Mouse (Mus musculus): ENCODE data around the gene Gba2.
"Not testable (repeated sequence)": the region's sequence is repeated elsewhere in the genome, so short reads cannot be mapped to it uniquely, and the experiment has no call there.

Gba2 gene

DNA sequence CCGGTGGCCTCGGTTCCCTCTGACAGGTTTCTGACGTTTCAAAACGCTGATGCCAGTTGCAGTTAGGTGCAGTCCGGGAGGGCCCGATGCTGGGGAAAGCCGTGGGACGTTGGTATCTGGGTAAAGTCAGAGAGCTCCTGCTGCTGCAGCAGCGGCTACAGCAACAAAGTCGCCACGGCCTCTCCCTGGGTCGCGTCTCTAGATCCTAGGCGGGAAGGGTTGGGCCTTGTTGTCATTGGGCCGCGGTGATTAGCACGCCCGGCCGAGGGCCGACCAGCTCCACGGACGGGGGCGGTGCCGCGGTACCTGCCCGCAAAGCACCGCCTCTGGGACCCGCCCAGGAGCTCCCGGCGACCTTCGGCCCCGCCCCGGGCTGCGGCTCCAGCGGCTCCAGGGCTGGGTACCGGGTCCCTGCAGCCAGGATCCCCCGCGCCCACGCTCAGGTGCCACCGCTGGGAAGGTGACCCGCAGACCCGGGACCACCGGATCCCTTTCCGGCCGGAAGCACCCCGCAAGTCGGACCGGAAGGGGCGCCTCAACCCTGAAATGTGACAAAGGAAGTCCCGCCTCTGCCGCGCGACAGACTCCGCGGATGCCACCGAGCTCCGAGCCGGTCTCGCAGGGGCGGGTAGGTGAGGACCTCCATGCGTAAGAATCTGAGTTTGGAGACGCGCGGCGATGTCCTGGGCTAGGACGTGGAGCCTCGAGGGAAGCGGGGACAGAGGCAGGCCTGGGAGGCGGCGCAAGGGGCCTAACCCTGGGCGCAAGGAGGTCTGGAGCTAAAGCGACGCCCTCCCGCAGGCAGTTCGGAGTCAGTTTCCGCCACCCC lies at the start of gene Gba2, which contains the start of gene Rgp1:
Gba2 (minus strand) TSS at position 498 of the 829 bp plus-strand sequence.
Rgp1 (plus strand) TSS at position 340 of the 829 bp plus-strand sequence.
- peak; percentile 88 for DNase-seq (ENCODE audit: low spot score)

- peak; percentile 36 for DNase-seq (ENCODE audit: low spot score)
Observed at GRCm38 (mm10) chr4:43620146-43620778, 41.6 kb upstream of the Gba2 start.

- DNase-seq (ENCODE audit: low spot score): no peak
Observed at GRCm38 (mm10) chr4:43613060-43613730, 34.5 kb upstream of the Gba2 start.

DNA sequence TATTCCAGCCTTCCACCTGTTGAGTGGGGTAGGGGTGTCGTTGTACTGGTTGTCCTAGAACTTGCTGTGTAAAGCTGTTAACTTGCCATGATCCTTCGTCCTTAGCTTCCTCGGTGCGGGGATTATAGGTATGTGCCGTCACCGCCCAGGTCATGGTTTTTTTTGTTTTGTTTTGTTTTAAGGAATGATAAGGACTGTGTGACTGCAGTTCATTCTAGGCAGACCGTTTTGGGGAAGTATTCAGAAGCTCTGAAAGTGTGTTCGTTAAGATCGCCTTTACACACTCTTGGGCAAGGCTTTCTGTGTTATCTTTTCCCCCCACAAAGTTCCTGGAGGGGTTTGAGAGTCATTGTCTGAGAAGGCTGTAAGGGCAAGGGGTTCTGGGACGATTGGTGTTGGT lies 33.9 kb upstream of the Gba2 start:
- DNase-seq (ENCODE audit: low spot score): no peak

- DNase-seq (ENCODE audit: low spot score): no peak
Observed at GRCm38 (mm10) chr4:43604751-43605685, 26.3 kb upstream of the Gba2 start.

DNA sequence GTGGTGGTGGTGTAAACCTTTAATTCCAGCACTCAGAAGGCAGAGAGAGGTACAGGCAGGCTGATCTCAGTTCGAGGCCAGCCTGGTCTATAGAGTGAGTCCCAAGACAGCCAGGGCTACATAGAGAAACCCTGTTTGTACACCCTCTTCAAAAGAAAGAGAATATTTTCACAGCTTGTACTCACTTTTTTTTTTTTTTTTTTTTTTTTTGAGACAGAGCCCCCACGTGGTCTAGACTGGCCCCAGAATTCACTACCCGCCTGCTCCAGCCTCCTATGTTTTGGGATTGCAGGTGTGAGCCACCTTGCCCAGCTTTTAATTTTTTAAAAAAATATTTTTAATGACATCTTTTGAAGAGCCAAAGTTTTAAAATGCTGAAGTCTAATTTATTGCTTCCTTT lies 25.4 kb upstream of the Gba2 start:
- DNase-seq (ENCODE audit: low spot score): no peak

- DNase-seq (ENCODE audit: low spot score): no peak
Observed at GRCm38 (mm10) chr4:43600195-43600934, 21.7 kb upstream of the Gba2 start.

DNA sequence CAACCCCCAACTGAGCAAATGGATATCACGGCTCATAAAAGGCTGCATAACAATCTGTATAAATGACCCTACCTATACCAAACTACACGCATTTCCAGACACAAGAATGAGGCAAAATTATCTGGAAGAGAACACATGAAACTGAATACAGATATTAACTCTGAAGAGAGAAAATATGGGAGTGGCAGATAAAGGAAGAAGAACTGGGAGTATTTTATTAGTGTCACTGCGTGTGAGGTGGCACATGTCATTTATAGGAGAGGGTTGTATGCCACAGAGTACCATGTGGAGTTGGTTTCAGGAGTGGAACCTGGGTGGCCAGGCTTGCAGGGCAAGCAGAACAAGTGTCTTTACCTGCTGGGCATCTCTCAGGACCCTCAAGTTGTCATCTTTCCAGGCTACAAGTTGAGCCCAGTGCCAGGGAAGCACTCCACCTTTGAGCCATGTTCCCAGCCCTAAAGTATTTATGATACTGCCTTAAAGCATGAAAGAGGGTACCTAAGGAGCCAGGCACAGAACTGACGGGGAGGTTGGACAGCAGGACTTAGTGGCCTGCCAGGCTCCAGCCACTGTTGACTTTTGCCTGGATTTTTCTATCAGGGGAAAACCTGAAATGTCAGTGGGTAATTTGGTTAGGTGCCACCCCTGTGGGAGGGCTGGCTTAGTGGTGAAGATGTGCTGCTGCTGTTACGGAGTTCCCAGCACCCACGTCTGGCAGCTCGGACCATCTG lies 20.1 kb upstream of the Gba2 start:
- DNase-seq (ENCODE audit: low spot score): no peak

GRCm38 (mm10) chr4:43598200-43598599 lies 19.5 kb upstream of the Gba2 start:
- no peak for DNase-seq (ENCODE audit: low spot score)

DNA sequence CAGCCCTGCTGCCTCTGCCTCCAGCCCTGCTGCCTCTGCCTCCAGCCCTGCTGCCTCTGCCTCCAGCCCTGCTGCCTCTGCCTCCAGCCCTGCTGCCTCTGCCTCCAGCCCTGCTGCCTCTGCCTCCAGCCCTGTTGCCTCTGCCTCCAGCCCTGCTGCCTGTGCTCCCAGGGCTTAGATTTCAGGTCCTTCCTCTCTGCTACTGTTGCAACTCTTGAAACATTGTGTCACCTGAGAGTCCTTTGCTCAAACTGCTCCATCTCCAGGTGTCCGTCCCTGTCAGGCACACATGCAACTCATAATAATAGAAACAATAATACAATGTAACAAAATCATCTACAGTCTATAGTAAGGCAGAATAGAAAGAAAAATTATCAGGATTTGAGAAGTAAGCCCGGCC lies 17.9 kb upstream of the Gba2 start:
- DNase-seq (ENCODE audit: low spot score): not testable (repeated sequence)

- DNase-seq (ENCODE audit: low spot score): no peak
Observed at GRCm38 (mm10) chr4:43593453-43593852, 14.8 kb upstream of the Gba2 start.

DNA sequence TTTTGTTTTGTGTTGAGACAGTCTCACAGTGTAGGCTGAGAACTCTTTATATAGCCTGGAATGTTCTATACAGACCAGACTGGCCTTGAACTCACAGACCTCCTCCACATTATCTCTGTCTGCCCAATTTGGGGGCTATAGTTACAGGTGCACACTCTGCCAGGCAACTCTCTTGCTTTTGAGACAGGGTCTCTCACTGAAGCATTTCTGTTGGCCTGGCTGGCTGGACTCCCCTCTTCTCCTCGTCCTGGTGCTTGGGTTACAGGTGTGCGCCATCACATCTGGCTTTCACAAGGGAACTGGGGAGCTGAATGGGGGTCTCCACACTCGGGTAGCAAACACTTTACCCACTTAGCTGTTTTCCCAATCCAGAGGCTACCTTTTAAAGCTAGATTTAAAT lies 13.3 kb upstream of the Gba2 start:
- DNase-seq (ENCODE audit: low spot score): no peak

GRCm38 (mm10) chr4:43591543-43591942 lies 12.9 kb upstream of the Gba2 start:
- DNase-seq (ENCODE audit: low spot score): no peak

GRCm38 (mm10) chr4:43587681-43588080 lies 9.0 kb upstream of the Gba2 start:
- no peak for DNase-seq (ENCODE audit: low spot score)

- DNase-seq (ENCODE audit: low spot score): no peak
Observed at GRCm38 (mm10) chr4:43586411-43586810, 7.7 kb upstream of the Gba2 start.

GRCm38 (mm10) chr4:43585682-43586081 lies 7.0 kb upstream of the Gba2 start:
- no peak for DNase-seq (ENCODE audit: low spot score)

DNA sequence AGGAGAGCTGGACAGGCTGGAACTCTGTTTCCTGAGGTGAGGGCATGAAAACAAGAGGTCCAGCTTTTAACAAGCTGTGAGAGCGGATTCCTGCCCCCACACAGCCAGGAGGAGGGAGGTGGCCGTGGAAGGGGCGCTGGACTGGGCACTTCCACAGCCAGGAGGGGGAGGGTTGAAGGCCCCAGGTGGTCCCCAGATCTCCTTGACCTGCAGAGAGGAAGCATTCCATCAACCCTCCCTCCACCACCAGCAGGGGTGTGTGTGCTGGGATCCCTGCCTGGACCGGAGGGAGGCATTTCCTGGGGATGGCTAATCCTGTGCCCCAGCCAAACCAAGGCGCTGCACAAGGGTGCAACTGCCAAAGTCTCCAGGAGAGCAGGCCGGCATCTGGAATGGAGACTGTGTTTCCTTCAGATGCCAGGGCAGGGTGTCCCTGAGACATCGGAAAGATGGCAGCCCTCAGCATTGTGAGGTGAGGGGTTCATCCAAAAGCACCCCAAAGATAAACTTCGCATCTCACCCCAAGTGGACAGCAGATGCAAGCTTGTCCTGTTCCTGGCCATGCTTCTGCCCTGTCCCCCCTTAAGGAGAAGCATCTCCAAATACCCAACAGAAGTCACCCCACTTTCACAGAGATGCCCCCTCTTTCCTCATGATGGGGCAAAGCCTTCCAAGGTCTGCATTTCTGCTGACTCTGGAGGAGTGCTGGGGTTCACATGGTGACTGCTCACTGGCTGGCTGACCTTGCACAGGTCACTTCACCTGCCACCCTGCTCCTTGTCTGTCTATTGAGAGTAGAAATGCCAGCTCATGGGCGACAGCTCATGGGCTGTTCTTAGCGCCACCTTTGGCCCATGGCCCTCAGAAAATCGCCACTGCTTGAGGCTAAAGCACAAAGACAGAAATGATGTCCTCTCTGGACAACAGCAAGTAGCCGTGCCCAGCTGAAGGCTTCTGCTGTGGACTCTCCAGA lies 6.1 kb upstream of the Gba2 start, which contains the start of gene Msmp:
Msmp (minus strand) TSS at position 51 of the 973 bp plus-strand sequence.
- no peak for DNase-seq (ENCODE audit: low spot score)

- DNase-seq (ENCODE audit: low spot score): no peak
Observed at GRCm38 (mm10) chr4:43583421-43583820, 4.7 kb upstream of the Gba2 start.

GRCm38 (mm10) chr4:43582241-43582640 lies 3.6 kb upstream of the Gba2 start:
- no peak for DNase-seq (ENCODE audit: low spot score)
